Mouse (Mus musculus) ES-Bruce4 (cell line): ENCODE results near the gene Myh6. TPM values are rescaled to one million over a fixed set of nuclear protein-coding genes. Genes with fewer than 3 reads are reported as not detected.

Source experiments
- H3K27ac ChIP-seq: 2 replicates; pipeline ENCODE4 v1.5.1; 2012; ENCODE audit warnings: low read length, inconsistent platforms; ENCODE audit not compliant: insufficient read depth
- H3K27me3 ChIP-seq: 2 replicates; pipeline ENCODE4 v1.6.1; 2012; ENCODE audit warnings: mild to moderate bottlenecking, low read length, inconsistent platforms; ENCODE audit not compliant: control insufficient read depth, poor library complexity, insufficient read depth, severe bottlenecking
- H3K36me3 ChIP-seq: 2 replicates; pipeline ENCODE4 v1.6.1; 2012; ENCODE audit warnings: inconsistent platforms, mild to moderate bottlenecking, low read length, moderate library complexity; ENCODE audit not compliant: control insufficient read depth, poor library complexity, insufficient read depth, severe bottlenecking
- H3K4me1 ChIP-seq: one replicate; pipeline ENCODE4 v1.8.1; 2011; ENCODE audit warnings: low read length; ENCODE audit not compliant: control insufficient read depth, insufficient read depth
- H3K4me3 ChIP-seq: 2 replicates; pipeline ENCODE4 v1.5.1; 2011; ENCODE audit warnings: low read depth, mild to moderate bottlenecking, low read length
- H3K9ac ChIP-seq: 2 replicates; pipeline ENCODE4 v1.6.1; 2012; ENCODE audit warnings: low read depth, mild to moderate bottlenecking, inconsistent platforms; ENCODE audit not compliant: poor library complexity, severe bottlenecking
- H3K9me3 ChIP-seq: replicated peaks from 2 replicates; pipeline ENCODE4 v1.6.1; 2012; ENCODE audit warnings: mild to moderate bottlenecking, low read length, inconsistent platforms; ENCODE audit not compliant: control insufficient read depth, poor library complexity, insufficient read depth, severe bottlenecking
- CTCF ChIP-seq: IDR thresholded peaks from one replicate; pipeline ENCODE4 v1.8.1; 2011; ENCODE audit warnings: low read depth, low read length
- EP300 ChIP-seq: IDR thresholded peaks from 2 replicates; pipeline ENCODE4 v1.6.1; 2011; ENCODE audit warnings: low read depth, low read length; ENCODE audit not compliant: insufficient read depth
- POLR2A ChIP-seq: IDR thresholded peaks from one replicate; pipeline ENCODE4 v1.8.1; 2011; ENCODE audit warnings: low read length; ENCODE audit not compliant: insufficient read depth
- polyA plus RNA-seq: library from polyadenylated mRNA; stranded (reverse); fragments of >200 nt; gene quantifications from 2 replicates; pipeline ENCODE4 v1.2.4, GENCODE M21; 2011; ENCODE audit warnings: low read depth; ENCODE audit not compliant: missing spikeins, insufficient read depth, insufficient read length

Gene Myh6
- polyA plus RNA-seq, result 1.2 TPM in 1 of 2 replicates, not detected in the other

DNA sequence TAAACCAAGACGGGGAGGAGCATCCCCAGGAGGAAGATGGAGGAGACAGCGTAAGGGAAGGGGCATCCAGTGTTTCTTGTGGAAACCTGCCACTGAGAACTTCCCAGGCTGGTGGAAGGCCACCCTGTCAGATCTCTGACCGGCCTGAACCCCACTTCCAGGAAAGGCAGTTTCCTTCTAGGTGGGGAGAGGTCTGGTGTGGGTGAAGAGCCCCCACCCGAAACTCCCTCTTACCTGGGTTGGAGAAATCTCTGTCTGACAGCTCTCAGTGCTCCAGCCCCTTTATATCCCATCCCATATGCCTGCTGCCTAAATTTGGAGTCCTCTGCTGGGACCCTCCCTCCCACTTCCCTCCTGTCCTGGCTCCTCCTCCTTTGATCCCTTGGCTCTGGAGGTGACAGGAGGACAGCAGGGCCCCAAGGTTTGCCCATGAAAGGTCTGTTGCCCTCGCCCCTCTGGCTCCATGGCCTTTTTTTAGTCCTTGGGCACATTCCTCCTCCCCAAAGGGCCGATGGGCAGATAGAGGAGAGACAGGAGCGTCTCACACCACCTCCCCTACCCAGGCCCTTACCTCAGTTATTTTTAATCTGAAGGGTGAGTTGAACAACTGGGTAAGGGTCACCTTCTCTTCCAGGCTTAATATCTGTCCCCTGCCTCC is at the start of gene Myh6:
Gene Myh6 (minus strand): TSS at position 608 of the 658 bp plus-strand sequence.
- Histone ChIP-seq H3K4me3 (no peak within 1 kb of the TSS), H3K36me3 (no peaks in the 10 kb centered on the region), H3K9me3 (no peaks in the 10 kb centered on the region), H3K27me3 (no peaks in the 10 kb centered on the region), H3K4me1 (no peaks in the 10 kb centered on the region), H3K27ac (no peak within 1 kb of the TSS), H3K9ac (no peak within 1 kb of the TSS)
- no peak for TF ChIP-seq EP300
- no peak for TF ChIP-seq POLR2A
- TF ChIP-seq CTCF, result no peak

DNA sequence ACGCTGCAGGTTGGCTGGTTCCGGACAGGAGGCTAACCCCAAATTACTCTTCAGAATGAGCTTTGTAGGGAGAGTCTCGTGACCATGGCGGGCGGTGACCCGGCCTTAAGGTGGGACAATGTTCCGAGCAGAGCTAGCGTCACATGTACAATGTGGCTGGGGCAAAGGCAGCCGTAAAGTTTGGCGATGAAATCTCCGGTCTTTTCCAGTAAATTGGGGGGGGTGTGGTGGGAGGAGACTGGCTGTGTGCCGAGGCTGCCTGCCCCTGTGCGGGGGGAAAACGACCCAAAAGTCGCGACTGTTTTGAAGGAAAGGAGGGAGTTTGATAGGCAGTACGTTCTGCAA is 49.0 kb upstream of the Myh6 start:
- H3K27ac ChIP-seq, result 0 out of 2 replicates have a peak overlapping the region, but pooled peaks have one; percentile 2

DNA sequence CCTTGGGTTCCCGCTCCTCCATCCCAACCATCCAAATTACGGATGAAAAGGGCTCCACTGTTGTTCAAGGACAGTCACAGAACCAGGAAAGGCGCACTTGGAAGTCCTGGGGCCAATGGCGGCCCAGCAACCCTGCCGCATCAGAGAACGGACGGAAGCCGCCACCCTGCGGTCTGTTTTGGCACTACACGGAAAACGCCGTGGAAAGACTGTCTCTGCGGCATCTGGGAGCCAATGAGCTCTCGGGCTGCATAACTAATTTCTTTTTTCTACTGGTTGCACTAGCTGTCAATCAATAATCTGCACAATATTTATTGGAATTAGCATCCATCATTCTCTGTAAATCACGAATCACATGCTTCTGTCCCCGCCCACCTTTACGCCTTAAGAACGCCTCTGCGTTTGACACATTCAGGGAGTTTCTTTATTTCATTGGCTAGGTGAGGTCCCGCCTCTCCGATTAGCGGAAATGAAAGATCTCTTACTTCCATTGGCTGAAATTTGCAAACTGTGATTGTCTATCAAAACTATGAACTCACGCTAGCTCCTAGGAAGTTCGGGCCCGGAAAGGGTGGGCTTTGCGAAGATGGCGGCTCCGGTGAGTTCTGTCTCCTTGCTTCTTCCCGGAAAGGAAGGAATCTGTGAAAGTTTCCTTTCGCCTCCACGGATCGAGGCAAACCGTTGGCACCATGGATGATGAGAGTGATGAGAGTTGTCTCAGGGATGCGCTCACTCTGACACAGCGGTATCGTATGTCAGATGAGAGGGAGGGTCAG is 48.5 kb upstream of the Myh6 start, which contains the start of gene Ngdn:
Gene Ngdn (plus strand): TSS at position 464 of the 776 bp plus-strand sequence.
- peak within 1 kb of the TSS; percentile 71 for H3K27ac ChIP-seq
- H3K4me3 ChIP-seq, result peak within 1 kb of the TSS; percentile 89
- H3K9ac ChIP-seq, result peak within 1 kb of the TSS; percentile 77
- no peaks in the 10 kb centered on the region for H3K27me3 ChIP-seq
- TF ChIP-seq POLR2A (peak; percentile 64), CTCF (peak; percentile 69), EP300 (no peak)
- H3K4me1 ChIP-seq, result no peaks in the 10 kb centered on the region
- H3K9me3 ChIP-seq, result no peaks in the 10 kb centered on the region
- H3K36me3 ChIP-seq, result 0 out of 2 replicates have a peak, but pooled peaks cover 2% of the 10 kb centered on the region

More for the DNA sequence above, 49.0 kb upstream of the Myh6 start:
- H3K27me3 ChIP-seq, result no peaks in the 10 kb centered on the region
- TF ChIP-seq POLR2A, result no peak
- H3K4me3 ChIP-seq, result peak overlapping the region; percentile 88
- peaks cover 5% of the 10 kb centered on the region; the same call in 1 of the 2 replicates for H3K36me3 ChIP-seq
- H3K4me1 ChIP-seq, result no peaks in the 10 kb centered on the region
- H3K9ac ChIP-seq, result peak overlapping the region; percentile 53
- H3K9me3 ChIP-seq, result no peaks in the 10 kb centered on the region

DNA sequence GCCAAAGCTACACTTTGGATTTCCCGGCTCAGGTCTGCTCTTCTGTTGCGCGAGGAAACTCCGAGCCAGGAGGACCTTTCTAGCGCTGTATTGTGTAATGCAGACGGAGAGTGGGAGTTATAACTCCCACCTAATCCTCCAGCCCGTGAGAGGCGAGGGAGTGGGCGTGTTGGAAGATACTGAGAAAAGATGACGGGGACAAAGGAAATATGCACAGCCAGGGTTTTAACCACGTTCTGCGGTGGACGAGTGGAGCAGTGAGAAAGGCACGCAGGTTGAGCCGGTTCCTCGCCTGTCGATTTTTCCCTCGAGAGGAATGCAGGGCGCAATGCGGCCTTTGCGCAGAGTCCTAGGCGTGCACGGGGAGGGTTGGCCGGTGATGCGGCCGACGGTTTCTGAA is 47.9 kb upstream of the Myh6 start:
- no peaks in the 10 kb centered on the region for H3K27me3 ChIP-seq
- H3K9me3 ChIP-seq, result no peaks in the 10 kb centered on the region
- 0 out of 2 replicates have a peak, but pooled peaks cover 2% of the 10 kb centered on the region for H3K36me3 ChIP-seq
- TF ChIP-seq POLR2A (no peak), CTCF (no peak), EP300 (no peak)
- no peaks in the 10 kb centered on the region for H3K4me1 ChIP-seq
- peak overlapping the region; percentile 89 for H3K4me3 ChIP-seq
- H3K9ac ChIP-seq, result peak overlapping the region; percentile 77
- peak overlapping the region; percentile 71 for H3K27ac ChIP-seq

DNA sequence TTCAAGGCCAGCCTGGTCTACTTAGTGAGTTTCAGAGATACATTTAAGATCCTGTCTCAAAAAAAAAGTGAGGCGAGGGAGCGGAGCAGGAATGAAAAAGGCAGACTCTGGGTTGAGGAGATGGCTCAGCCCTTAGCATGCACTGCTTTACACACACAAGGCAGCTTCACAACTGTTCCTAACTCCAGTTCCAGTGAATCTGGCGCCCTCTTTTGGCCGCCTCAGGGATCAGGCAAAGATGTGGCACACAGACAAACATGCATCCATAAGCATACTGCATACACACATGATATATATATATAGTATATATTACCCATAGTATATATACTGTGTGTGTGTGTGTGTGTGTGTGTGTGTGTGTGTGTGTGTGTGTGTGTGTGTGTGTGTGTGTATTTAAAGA is 44.4 kb upstream of the Myh6 start:
- H3K4me3 ChIP-seq, result no peak overlapping the region
- TF ChIP-seq POLR2A, result no peak
- TF ChIP-seq CTCF, result peak; percentile 87
- H3K36me3 ChIP-seq, result no peaks in the 10 kb centered on the region
- H3K9me3 ChIP-seq, result no peaks in the 10 kb centered on the region
- H3K27me3 ChIP-seq, result no peaks in the 10 kb centered on the region
- H3K9ac ChIP-seq, result no peak overlapping the region
- H3K27ac ChIP-seq, result no peak overlapping the region
- H3K4me1 ChIP-seq, result no peaks in the 10 kb centered on the region

DNA sequence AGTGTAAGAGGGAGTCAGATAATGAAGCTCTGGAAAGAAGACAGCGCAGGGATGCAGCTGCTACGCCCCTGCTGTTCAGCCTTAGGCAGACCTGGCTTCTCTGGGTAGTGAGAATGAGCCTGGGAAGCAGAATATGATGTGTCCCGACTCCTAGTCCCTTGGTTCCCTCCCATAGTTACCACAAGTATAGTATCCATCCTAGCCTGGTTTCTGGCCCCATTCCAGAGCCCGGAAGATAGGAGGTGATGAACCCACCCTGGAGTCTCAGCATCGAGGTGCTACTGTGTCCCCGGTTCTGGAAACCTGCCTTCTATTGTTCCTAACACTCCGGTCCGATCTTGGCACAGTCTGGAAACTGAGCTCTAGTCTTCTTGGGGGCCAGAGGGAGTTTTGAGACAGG is 41.7 kb upstream of the Myh6 start:
- Histone ChIP-seq H3K9me3 (no peaks in the 10 kb centered on the region), H3K27me3 (no peaks in the 10 kb centered on the region), H3K27ac (no peak overlapping the region)

More for the DNA sequence above, 41.7 kb upstream of the Myh6 start:
- H3K9ac ChIP-seq, result no peak overlapping the region
- peaks cover 3% of the 10 kb centered on the region for H3K4me1 ChIP-seq
- H3K4me3 ChIP-seq, result no peak overlapping the region
- no peak for TF ChIP-seq CTCF
- no peak for TF ChIP-seq EP300
- no peak for TF ChIP-seq POLR2A
- H3K36me3 ChIP-seq, result no peaks in the 10 kb centered on the region
